Mouse (Mus musculus): ENCODE results near the gene Txndc12. TPM values are rescaled to one million over a fixed set of nuclear protein-coding genes. Genes with fewer than 3 reads are reported as not detected.

The Txndc12 gene
- polyA plus RNA-seq, 1 experiment from 2014 or later: 81.9 TPM

DNA sequence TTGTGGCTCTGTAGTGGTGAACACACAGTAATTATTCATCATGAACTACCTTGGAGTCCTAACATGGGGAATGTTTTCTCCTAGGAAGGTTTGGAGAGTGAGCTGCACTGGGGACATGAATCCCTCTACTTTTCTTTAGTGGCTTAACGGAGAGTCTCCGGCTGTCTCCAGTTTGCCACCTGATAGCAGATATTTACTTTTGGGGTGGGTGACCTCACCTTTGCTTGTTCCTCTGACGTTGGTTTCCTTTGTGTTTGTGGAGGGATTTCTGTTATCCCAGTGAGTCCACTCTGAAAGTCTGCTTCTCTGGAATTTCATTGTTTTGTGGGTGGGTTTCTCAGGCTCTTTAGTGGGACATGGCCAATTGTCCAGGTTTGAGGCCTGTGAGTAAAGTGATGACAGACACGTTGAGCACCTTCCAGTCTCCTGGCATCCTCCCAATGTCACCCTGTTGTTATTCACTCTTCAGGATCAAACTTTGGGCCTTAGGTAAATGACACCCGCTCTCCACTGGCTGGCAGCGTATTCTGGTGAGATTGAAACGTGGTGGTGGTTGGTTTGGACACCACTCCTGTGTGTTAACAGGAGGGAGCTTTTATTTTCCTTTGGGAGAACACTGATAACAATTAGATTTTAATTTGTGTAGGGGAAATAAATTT is 7.6 kb downstream of the Txndc12 start:
- Histone ChIP-seq H3K4me3 (replicated peaks; ENCODE audit: low read length) (no peak overlapping the region), H3K9me3 (ENCODE audit: control insufficient read depth, low read length) (no peaks in the 10 kb centered on the region), H3K27me3 (replicated peaks; ENCODE audit: control insufficient read depth, insufficient read depth, low read length) (no peaks in the 10 kb centered on the region), H3K9ac (replicated peaks; ENCODE audit: low read depth, low read length) (no peak overlapping the region), H3K4me1 (replicated peaks; ENCODE audit: control insufficient read depth, insufficient read depth, low read length) (peaks cover 3% of the 10 kb centered on the region; the same call in 1 of the 2 replicates), H3K27ac (ENCODE audit: low read length) (no peak overlapping the region), H3K36me3 (ENCODE audit: control insufficient read depth, insufficient read depth) (no peaks in the 10 kb centered on the region), H3K4me2 (ENCODE audit: low read length) (no peak overlapping the region)
- ATAC-seq: no peak
- 86% methylated on average over 7 of the region's 7 CpGs for WGBS

DNA sequence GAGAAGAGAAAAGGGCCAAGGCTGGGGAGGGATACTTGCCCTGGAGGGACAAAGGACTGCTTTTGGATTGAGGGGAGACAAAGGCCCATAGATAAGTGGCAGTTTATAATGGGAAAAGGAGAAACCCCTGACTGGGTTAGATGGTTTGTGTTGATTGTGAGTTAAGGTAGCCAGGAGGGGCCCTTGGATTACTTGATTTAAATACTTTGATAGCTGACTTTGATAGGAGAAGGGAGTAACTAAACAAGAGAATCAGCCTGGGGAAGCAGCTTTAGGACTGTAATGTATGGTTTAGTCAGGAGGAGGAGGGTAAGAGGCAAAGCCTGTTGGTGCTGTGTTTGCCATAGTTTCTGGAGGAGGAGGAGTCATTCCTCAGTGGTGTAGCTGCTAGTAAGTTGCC is 8.9 kb downstream of the Txndc12 start:
- H3K27me3 ChIP-seq (replicated peaks; ENCODE audit: control insufficient read depth, insufficient read depth, low read length): no peaks in the 10 kb centered on the region
- H3K27ac ChIP-seq (ENCODE audit: low read length): no peak overlapping the region
- no peak for ATAC-seq
- H3K36me3 ChIP-seq (ENCODE audit: control insufficient read depth, insufficient read depth): no peaks in the 10 kb centered on the region
- H3K4me1 ChIP-seq (replicated peaks; ENCODE audit: control insufficient read depth, insufficient read depth, low read length): peaks cover 4% of the 10 kb centered on the region
- H3K9me3 ChIP-seq (ENCODE audit: control insufficient read depth, low read length): no peaks in the 10 kb centered on the region
- H3K4me2 ChIP-seq (ENCODE audit: low read length): no peak overlapping the region
- no peak overlapping the region for H3K9ac ChIP-seq (replicated peaks; ENCODE audit: low read depth, low read length)
- H3K4me3 ChIP-seq (replicated peaks; ENCODE audit: low read length): no peak overlapping the region

DNA sequence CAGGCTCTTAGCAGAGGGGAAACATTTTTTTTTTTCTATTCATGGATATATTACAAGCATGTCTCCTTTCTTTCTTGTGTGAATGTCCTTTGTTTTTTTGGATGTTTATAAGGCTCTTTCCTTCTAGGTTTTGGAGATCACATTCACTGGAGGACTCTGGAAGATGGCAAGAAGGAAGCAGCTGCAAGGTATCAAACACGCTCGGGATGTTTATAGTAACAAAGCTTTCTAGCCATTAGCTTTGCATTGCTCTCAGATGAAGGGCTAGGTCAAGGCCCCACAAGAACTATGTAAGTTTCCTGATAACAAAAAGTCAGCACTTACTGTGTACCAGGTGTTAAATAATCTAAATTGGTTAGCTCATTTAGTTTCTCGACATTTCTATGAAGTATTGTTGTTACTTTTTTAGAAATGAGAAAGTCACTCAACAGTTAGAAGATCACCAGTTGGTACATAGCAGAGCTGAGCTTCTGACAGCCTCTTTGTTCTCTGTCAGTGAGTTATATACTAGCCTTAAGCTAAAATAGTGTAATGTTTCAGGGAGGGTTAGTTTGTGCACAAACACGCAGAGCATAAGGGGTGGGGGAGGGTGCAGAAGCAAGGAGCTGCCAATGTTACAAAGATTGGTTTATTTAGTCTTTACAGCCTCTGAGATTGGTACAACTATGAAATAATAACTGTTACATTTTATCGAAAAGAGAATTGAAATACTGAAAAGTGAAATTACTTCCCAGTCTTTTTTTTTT is 11.6 kb downstream of the Txndc12 start:
- Histone ChIP-seq H3K27ac (ENCODE audit: low read length) (no peak overlapping the region), H3K9me3 (ENCODE audit: control insufficient read depth, low read length) (no peaks in the 10 kb centered on the region), H3K4me1 (replicated peaks; ENCODE audit: control insufficient read depth, insufficient read depth, low read length) (peaks cover 21% of the 10 kb centered on the region), H3K4me3 (replicated peaks; ENCODE audit: low read length) (no peak overlapping the region), H3K27me3 (replicated peaks; ENCODE audit: control insufficient read depth, insufficient read depth, low read length) (no peaks in the 10 kb centered on the region), H3K9ac (replicated peaks; ENCODE audit: low read depth, low read length) (no peak overlapping the region), H3K4me2 (ENCODE audit: low read length) (no peak overlapping the region), H3K36me3 (ENCODE audit: control insufficient read depth, insufficient read depth) (no peaks in the 10 kb centered on the region)
- 91% methylated on average over 5 of the region's 5 CpGs for WGBS
- ATAC-seq: no peak

GRCm38 (mm10) chr4:108847715-108848504 is 13.5 kb downstream of the Txndc12 start, which contains the start of gene Kti12:
Gene Kti12 (plus strand): TSS chr4:108847785.
- Histone ChIP-seq H3K9me3 (ENCODE audit: control insufficient read depth, low read length) (no peaks in the 10 kb centered on the region), H3K4me2 (ENCODE audit: low read length) (peak within 1 kb of the TSS; percentile 93), H3K27ac (ENCODE audit: low read length) (peak within 1 kb of the TSS; percentile 79), H3K9ac (replicated peaks; ENCODE audit: low read depth, low read length) (peak within 1 kb of the TSS; percentile 75), H3K36me3 (ENCODE audit: control insufficient read depth, insufficient read depth) (no peaks in the 10 kb centered on the region), H3K4me1 (replicated peaks; ENCODE audit: control insufficient read depth, insufficient read depth, low read length) (peaks cover 21% of the 10 kb centered on the region), H3K4me3 (replicated peaks; ENCODE audit: low read length) (peak within 1 kb of the TSS; percentile 93), H3K27me3 (replicated peaks; ENCODE audit: control insufficient read depth, insufficient read depth, low read length) (no peaks in the 10 kb centered on the region)
- peak; percentile 94 for ATAC-seq
- under 1% methylated on average over 77 of the region's 77 CpGs for WGBS

- peak within 1 kb of the TSS; percentile 93 for H3K4me2 ChIP-seq (ENCODE audit: low read length)
- H3K9me3 ChIP-seq (ENCODE audit: control insufficient read depth, low read length): no peaks in the 10 kb centered on the region
- peak within 1 kb of the TSS; percentile 75 for H3K9ac ChIP-seq (replicated peaks; ENCODE audit: low read depth, low read length)
- peaks cover 21% of the 10 kb centered on the region for H3K4me1 ChIP-seq (replicated peaks; ENCODE audit: control insufficient read depth, insufficient read depth, low read length)
- no peaks in the 10 kb centered on the region for H3K27me3 ChIP-seq (replicated peaks; ENCODE audit: control insufficient read depth, insufficient read depth, low read length)
- WGBS: 13% methylated on average over 20 of the region's 20 CpGs
- ATAC-seq: peak; percentile 7; the same call in 1 of the 2 replicates
- peak within 1 kb of the TSS; percentile 79 for H3K27ac ChIP-seq (ENCODE audit: low read length)
- H3K36me3 ChIP-seq (ENCODE audit: control insufficient read depth, insufficient read depth): no peaks in the 10 kb centered on the region
- peak within 1 kb of the TSS; percentile 93 for H3K4me3 ChIP-seq (replicated peaks; ENCODE audit: low read length)
Observed at GRCm38 (mm10) chr4:108848505-108848848, 14.1 kb downstream of the Txndc12 start, which contains the start of gene A730015C16Rik. Gene A730015C16Rik (minus strand): TSS chr4:108848619.

DNA sequence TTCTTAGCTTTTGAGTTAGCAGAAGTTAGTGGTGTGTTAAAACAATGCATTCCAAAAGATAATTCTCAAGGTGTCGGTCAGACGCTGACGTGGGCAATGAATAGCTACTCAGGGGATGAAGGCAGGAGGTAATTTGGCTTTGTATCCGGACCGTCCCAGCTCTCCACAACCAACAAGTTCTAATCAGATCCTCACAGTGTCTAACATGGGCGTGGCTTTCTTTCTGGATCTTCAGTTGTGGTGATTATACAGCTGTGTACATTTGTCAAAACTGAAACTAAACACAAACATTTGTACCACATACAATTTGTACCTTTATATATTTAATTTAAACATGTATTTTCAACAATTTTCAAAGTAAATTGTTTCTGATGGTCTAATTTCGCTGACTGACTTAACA is 32.4 kb downstream of the Txndc12 start:
- Histone ChIP-seq H3K4me2 (ENCODE audit: low read length) (no peak overlapping the region), H3K27me3 (replicated peaks; ENCODE audit: control insufficient read depth, insufficient read depth, low read length) (no peaks in the 10 kb centered on the region), H3K27ac (ENCODE audit: low read length) (no peak overlapping the region), H3K36me3 (ENCODE audit: control insufficient read depth, insufficient read depth) (peaks cover 10% of the 10 kb centered on the region; the same call in 1 of the 2 replicates), H3K9ac (replicated peaks; ENCODE audit: low read depth, low read length) (no peak overlapping the region), H3K9me3 (ENCODE audit: control insufficient read depth, low read length) (no peaks in the 10 kb centered on the region), H3K4me3 (replicated peaks; ENCODE audit: low read length) (no peak overlapping the region), H3K4me1 (replicated peaks; ENCODE audit: control insufficient read depth, insufficient read depth, low read length) (no peaks in the 10 kb centered on the region)
- WGBS: 86% methylated on average over 7 of the region's 7 CpGs
- ATAC-seq: no peak

DNA sequence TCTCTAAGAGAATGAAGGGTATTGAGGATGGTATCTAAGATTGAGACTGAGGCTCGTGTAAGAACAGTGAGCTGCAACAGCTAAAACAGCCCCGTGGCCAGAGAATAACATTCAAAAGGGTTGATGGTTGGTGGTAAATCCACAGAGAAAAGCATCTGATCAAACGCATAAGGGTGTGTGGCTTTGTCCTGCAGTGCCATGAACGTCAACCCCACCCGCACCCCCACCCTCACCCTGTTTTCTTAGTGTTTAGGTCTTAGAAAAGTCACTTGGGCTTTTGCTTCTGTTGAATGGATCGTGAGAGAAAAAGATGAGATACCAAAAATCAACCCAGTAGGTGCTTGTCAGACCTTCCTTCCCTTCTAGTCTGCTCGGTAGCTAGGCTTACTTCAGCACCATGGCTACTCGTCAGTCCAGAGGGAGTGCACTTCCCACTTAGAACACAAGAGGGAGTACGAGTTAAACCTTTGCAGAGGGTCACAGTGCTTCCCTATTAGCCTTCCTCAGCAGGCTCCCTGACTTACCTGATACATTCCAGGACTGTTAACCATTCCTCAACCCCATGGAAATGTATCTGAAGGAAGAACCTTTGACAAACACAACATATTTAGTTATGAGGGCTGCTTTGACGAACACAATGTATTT is 35.5 kb downstream of the Txndc12 start:
- H3K4me1 ChIP-seq (replicated peaks; ENCODE audit: control insufficient read depth, insufficient read depth, low read length): no peaks in the 10 kb centered on the region
- H3K36me3 ChIP-seq (ENCODE audit: control insufficient read depth, insufficient read depth): no peaks in the 10 kb centered on the region
- no peak overlapping the region for H3K27ac ChIP-seq (ENCODE audit: low read length)
- 36% methylated on average over 10 of the region's 10 CpGs for WGBS
- H3K4me3 ChIP-seq (replicated peaks; ENCODE audit: low read length): no peak overlapping the region
- no peaks in the 10 kb centered on the region for H3K9me3 ChIP-seq (ENCODE audit: control insufficient read depth, low read length)
- peak; percentile 83 for ATAC-seq
- no peak overlapping the region for H3K4me2 ChIP-seq (ENCODE audit: low read length)
- H3K27me3 ChIP-seq (replicated peaks; ENCODE audit: control insufficient read depth, insufficient read depth, low read length): no peaks in the 10 kb centered on the region
- H3K9ac ChIP-seq (replicated peaks; ENCODE audit: low read depth, low read length): no peak overlapping the region

DNA sequence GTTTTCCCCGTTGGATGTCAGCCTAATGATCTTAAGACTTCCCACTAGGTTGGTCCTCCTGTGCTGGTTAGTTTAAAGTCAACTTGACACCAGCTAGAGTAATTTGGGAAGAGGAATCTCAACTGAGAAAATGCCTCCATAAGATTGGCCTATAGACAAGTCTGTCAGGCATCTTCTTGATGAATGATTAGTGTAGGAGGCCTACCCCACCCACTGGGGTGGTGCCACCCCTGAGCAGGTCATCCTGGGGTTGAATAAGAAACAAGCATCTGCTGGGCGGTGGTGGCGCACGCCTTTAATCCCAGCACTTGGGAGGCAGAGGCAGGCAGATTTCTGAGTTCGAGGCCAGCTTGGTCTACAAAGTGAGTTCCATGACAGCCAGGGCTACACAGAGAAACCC is 39.3 kb downstream of the Txndc12 start:
- Histone ChIP-seq H3K27ac (ENCODE audit: low read length) (no peak overlapping the region), H3K4me3 (replicated peaks; ENCODE audit: low read length) (no peak overlapping the region), H3K4me2 (ENCODE audit: low read length) (no peak overlapping the region), H3K27me3 (replicated peaks; ENCODE audit: control insufficient read depth, insufficient read depth, low read length) (no peaks in the 10 kb centered on the region), H3K9me3 (ENCODE audit: control insufficient read depth, low read length) (no peaks in the 10 kb centered on the region), H3K36me3 (ENCODE audit: control insufficient read depth, insufficient read depth) (no peaks in the 10 kb centered on the region), H3K4me1 (replicated peaks; ENCODE audit: control insufficient read depth, insufficient read depth, low read length) (no peaks in the 10 kb centered on the region), H3K9ac (replicated peaks; ENCODE audit: low read depth, low read length) (no peak overlapping the region)
- no peak for ATAC-seq
- WGBS: 88% methylated on average over 5 of the region's 5 CpGs

GRCm38 (mm10) chr4:108877901-108878300 is 43.5 kb downstream of the Txndc12 start:
- ATAC-seq: no peak
- Histone ChIP-seq H3K4me3 (replicated peaks; ENCODE audit: low read length) (no peak overlapping the region), H3K9ac (replicated peaks; ENCODE audit: low read depth, low read length) (no peak overlapping the region), H3K36me3 (ENCODE audit: control insufficient read depth, insufficient read depth) (no peaks in the 10 kb centered on the region), H3K4me2 (ENCODE audit: low read length) (no peak overlapping the region), H3K9me3 (ENCODE audit: control insufficient read depth, low read length) (no peaks in the 10 kb centered on the region), H3K27ac (ENCODE audit: low read length) (no peak overlapping the region), H3K27me3 (replicated peaks; ENCODE audit: control insufficient read depth, insufficient read depth, low read length) (no peaks in the 10 kb centered on the region), H3K4me1 (replicated peaks; ENCODE audit: control insufficient read depth, insufficient read depth, low read length) (peaks cover 5% of the 10 kb centered on the region)
- 84% methylated on average over 6 of the region's 6 CpGs for WGBS

All from forebrain, embryonic 16.5 days (tissue).